Mouse (Mus musculus): ENCODE results near the gene Fam172a. TPM values are rescaled to one million over a fixed set of nuclear protein-coding genes. Genes with fewer than 3 reads are reported as not detected.

Fam172a gene
- polyA plus RNA-seq, 1 experiment from 2014 or later = 20.3 TPM

- no peak for ATAC-seq
- WGBS = 22% methylated on average over 3 of the region's 3 CpGs
- H3K27me3 ChIP-seq (replicated peaks; ENCODE audit: control insufficient read depth, insufficient read depth, low read length) = peaks cover 70% of the 10 kb centered on the region
Measured at GRCm38 (mm10) chr13:78180261-78180660, 478.4 kb downstream of the Fam172a start.

GRCm38 (mm10) chr13:78181071-78181929, 479.5 kb downstream of the Fam172a start:
- Histone ChIP-seq H3K4me1 (ENCODE audit: control insufficient read depth, insufficient read depth, low read length) (peaks cover 5% of the 10 kb centered on the region; the same call in 1 of the 2 replicates), H3K36me3 (ENCODE audit: control insufficient read depth, insufficient read depth, low read length) (no peaks in the 10 kb centered on the region), H3K27ac (ENCODE audit: low read length) (no peak overlapping the region), H3K27me3 (replicated peaks; ENCODE audit: control insufficient read depth, insufficient read depth, low read length) (peaks cover 72% of the 10 kb centered on the region), H3K9ac (ENCODE audit: low read depth, low read length) (no peak overlapping the region), H3K9me3 (ENCODE audit: control insufficient read depth, low read length) (no peaks in the 10 kb centered on the region), H3K4me2 (ENCODE audit: low read depth, low read length) (peak overlapping the region; percentile 27; the same call in 1 of the 2 replicates), H3K4me3 (ENCODE audit: low read length) (peak overlapping the region; percentile 18)
- WGBS = 1% methylated on average over 44 of the region's 44 CpGs
- ATAC-seq = no peak

More at GRCm38 (mm10) chr13:78180261-78180660, 478.4 kb downstream of the Fam172a start:
- no peak overlapping the region for H3K4me2 ChIP-seq (ENCODE audit: low read depth, low read length)
- H3K4me3 ChIP-seq (ENCODE audit: low read length) = no peak overlapping the region
- peaks cover 5% of the 10 kb centered on the region; the same call in 1 of the 2 replicates for H3K4me1 ChIP-seq (ENCODE audit: control insufficient read depth, insufficient read depth, low read length)
- H3K27ac ChIP-seq (ENCODE audit: low read length) = no peak overlapping the region
- H3K36me3 ChIP-seq (ENCODE audit: control insufficient read depth, insufficient read depth, low read length) = no peaks in the 10 kb centered on the region
- H3K9ac ChIP-seq (ENCODE audit: low read depth, low read length) = no peak overlapping the region
- H3K9me3 ChIP-seq (ENCODE audit: control insufficient read depth, low read length) = no peaks in the 10 kb centered on the region

- no peak for ATAC-seq
- Histone ChIP-seq H3K4me3 (ENCODE audit: low read length) (no peak overlapping the region), H3K27ac (ENCODE audit: low read length) (no peak overlapping the region), H3K36me3 (ENCODE audit: control insufficient read depth, insufficient read depth, low read length) (no peaks in the 10 kb centered on the region), H3K9me3 (ENCODE audit: control insufficient read depth, low read length) (no peaks in the 10 kb centered on the region), H3K9ac (ENCODE audit: low read depth, low read length) (no peak overlapping the region), H3K4me2 (ENCODE audit: low read depth, low read length) (no peak overlapping the region), H3K27me3 (replicated peaks; ENCODE audit: control insufficient read depth, insufficient read depth, low read length) (peaks cover 79% of the 10 kb centered on the region), H3K4me1 (ENCODE audit: control insufficient read depth, insufficient read depth, low read length) (peaks cover 5% of the 10 kb centered on the region; the same call in 1 of the 2 replicates)
- WGBS = 4% methylated on average over 13 of the region's 14 CpGs
Measured at GRCm38 (mm10) chr13:78181930-78182558, 480.2 kb downstream of the Fam172a start.

- Histone ChIP-seq H3K36me3 (ENCODE audit: control insufficient read depth, insufficient read depth, low read length) (no peaks in the 10 kb centered on the region), H3K9ac (ENCODE audit: low read depth, low read length) (no peak overlapping the region), H3K4me1 (ENCODE audit: control insufficient read depth, insufficient read depth, low read length) (peaks cover 5% of the 10 kb centered on the region; the same call in 1 of the 2 replicates), H3K4me2 (ENCODE audit: low read depth, low read length) (no peak overlapping the region), H3K27ac (ENCODE audit: low read length) (no peak overlapping the region), H3K27me3 (replicated peaks; ENCODE audit: control insufficient read depth, insufficient read depth, low read length) (peaks cover 81% of the 10 kb centered on the region), H3K9me3 (ENCODE audit: control insufficient read depth, low read length) (no peaks in the 10 kb centered on the region), H3K4me3 (ENCODE audit: low read length) (no peak overlapping the region)
- WGBS = 15% methylated on average over 5 of the region's 5 CpGs
- ATAC-seq = no peak
Measured at GRCm38 (mm10) chr13:78183004-78183403, 481.2 kb downstream of the Fam172a start.

GRCm38 (mm10) chr13:78183986-78184385, 482.2 kb downstream of the Fam172a start:
- H3K4me3 ChIP-seq (ENCODE audit: low read length) = no peak overlapping the region
- H3K36me3 ChIP-seq (ENCODE audit: control insufficient read depth, insufficient read depth, low read length) = no peaks in the 10 kb centered on the region
- peaks cover 5% of the 10 kb centered on the region; the same call in 1 of the 2 replicates for H3K4me1 ChIP-seq (ENCODE audit: control insufficient read depth, insufficient read depth, low read length)
- H3K4me2 ChIP-seq (ENCODE audit: low read depth, low read length) = no peak overlapping the region
- H3K27ac ChIP-seq (ENCODE audit: low read length) = no peak overlapping the region
- no peaks in the 10 kb centered on the region for H3K9me3 ChIP-seq (ENCODE audit: control insufficient read depth, low read length)
- H3K27me3 ChIP-seq (replicated peaks; ENCODE audit: control insufficient read depth, insufficient read depth, low read length) = peaks cover 82% of the 10 kb centered on the region
- H3K9ac ChIP-seq (ENCODE audit: low read depth, low read length) = no peak overlapping the region
- WGBS = 21% methylated on average over 5 of the region's 5 CpGs
- no peak for ATAC-seq

- no peak for ATAC-seq
Measured at GRCm38 (mm10) chr13:78184786-78185466, 483.1 kb downstream of the Fam172a start.

GRCm38 (mm10) chr13:78186340-78186946, 484.6 kb downstream of the Fam172a start:
- Histone ChIP-seq H3K27me3 (replicated peaks; ENCODE audit: control insufficient read depth, insufficient read depth, low read length) (peaks cover 65% of the 10 kb centered on the region), H3K36me3 (ENCODE audit: control insufficient read depth, insufficient read depth, low read length) (no peaks in the 10 kb centered on the region), H3K9ac (ENCODE audit: low read depth, low read length) (no peak overlapping the region), H3K9me3 (ENCODE audit: control insufficient read depth, low read length) (no peaks in the 10 kb centered on the region), H3K4me2 (ENCODE audit: low read depth, low read length) (no peak overlapping the region), H3K27ac (ENCODE audit: low read length) (no peak overlapping the region), H3K4me3 (ENCODE audit: low read length) (no peak overlapping the region), H3K4me1 (ENCODE audit: control insufficient read depth, insufficient read depth, low read length) (no peaks in the 10 kb centered on the region)
- no peak for ATAC-seq
- WGBS = 22% methylated on average over 12 of the region's 12 CpGs

More at GRCm38 (mm10) chr13:78184786-78185466, 483.1 kb downstream of the Fam172a start:
- Histone ChIP-seq H3K4me3 (ENCODE audit: low read length) (no peak overlapping the region), H3K27ac (ENCODE audit: low read length) (no peak overlapping the region), H3K4me2 (ENCODE audit: low read depth, low read length) (no peak overlapping the region), H3K36me3 (ENCODE audit: control insufficient read depth, insufficient read depth, low read length) (no peaks in the 10 kb centered on the region), H3K9ac (ENCODE audit: low read depth, low read length) (no peak overlapping the region), H3K27me3 (replicated peaks; ENCODE audit: control insufficient read depth, insufficient read depth, low read length) (peaks cover 76% of the 10 kb centered on the region), H3K9me3 (ENCODE audit: control insufficient read depth, low read length) (no peaks in the 10 kb centered on the region), H3K4me1 (ENCODE audit: control insufficient read depth, insufficient read depth, low read length) (no peaks in the 10 kb centered on the region)
- WGBS = 19% methylated on average over 14 of the region's 14 CpGs

- H3K4me2 ChIP-seq (ENCODE audit: low read depth, low read length) = no peak overlapping the region
- WGBS = 63% methylated on average over 5 of the region's 5 CpGs
- no peak overlapping the region for H3K4me3 ChIP-seq (ENCODE audit: low read length)
- no peaks in the 10 kb centered on the region for H3K4me1 ChIP-seq (ENCODE audit: control insufficient read depth, insufficient read depth, low read length)
- no peak for ATAC-seq
- H3K36me3 ChIP-seq (ENCODE audit: control insufficient read depth, insufficient read depth, low read length) = no peaks in the 10 kb centered on the region
- H3K27me3 ChIP-seq (replicated peaks; ENCODE audit: control insufficient read depth, insufficient read depth, low read length) = peaks cover 58% of the 10 kb centered on the region
- no peak overlapping the region for H3K9ac ChIP-seq (ENCODE audit: low read depth, low read length)
- no peak overlapping the region for H3K27ac ChIP-seq (ENCODE audit: low read length)
- no peaks in the 10 kb centered on the region for H3K9me3 ChIP-seq (ENCODE audit: control insufficient read depth, low read length)
Measured at GRCm38 (mm10) chr13:78187833-78188232, 486.0 kb downstream of the Fam172a start.

GRCm38 (mm10) chr13:78189586-78189985, 487.8 kb downstream of the Fam172a start:
- peaks cover 57% of the 10 kb centered on the region for H3K27me3 ChIP-seq (replicated peaks; ENCODE audit: control insufficient read depth, insufficient read depth, low read length)
- no peaks in the 10 kb centered on the region for H3K9me3 ChIP-seq (ENCODE audit: control insufficient read depth, low read length)
- WGBS = 46% methylated on average over 10 of the region's 10 CpGs
- no peaks in the 10 kb centered on the region for H3K36me3 ChIP-seq (ENCODE audit: control insufficient read depth, insufficient read depth, low read length)
- no peaks in the 10 kb centered on the region for H3K4me1 ChIP-seq (ENCODE audit: control insufficient read depth, insufficient read depth, low read length)
- no peak for ATAC-seq
- no peak overlapping the region for H3K27ac ChIP-seq (ENCODE audit: low read length)
- no peak overlapping the region for H3K4me2 ChIP-seq (ENCODE audit: low read depth, low read length)
- H3K9ac ChIP-seq (ENCODE audit: low read depth, low read length) = no peak overlapping the region
- H3K4me3 ChIP-seq (ENCODE audit: low read length) = no peak overlapping the region
